Mouse (Mus musculus) thymus, adult 2 months (tissue): ENCODE results near the gene Fh1.

ENCODE experiments used
- CTCF ChIP-seq: fragments of 200-500 bp; IDR thresholded peaks from 2 replicates; pipeline ENCODE4 v1.5.1; 2012; ENCODE audit warnings: mild to moderate bottlenecking, control low read depth, low read length, moderate library complexity, borderline replicate concordance; ENCODE audit not compliant: control insufficient read depth, poor library complexity, insufficient read depth; ENCODE audit errors: extremely low read depth
- POLR2A ChIP-seq: fragments of 200-500 bp; IDR thresholded peaks from 2 replicates; pipeline ENCODE4 v1.6.1; 2012; ENCODE audit warnings: mild to moderate bottlenecking, low read length, control low read depth, moderate library complexity; ENCODE audit not compliant: control insufficient read depth, poor library complexity, insufficient read depth; ENCODE audit errors: extremely low read depth

DNA sequence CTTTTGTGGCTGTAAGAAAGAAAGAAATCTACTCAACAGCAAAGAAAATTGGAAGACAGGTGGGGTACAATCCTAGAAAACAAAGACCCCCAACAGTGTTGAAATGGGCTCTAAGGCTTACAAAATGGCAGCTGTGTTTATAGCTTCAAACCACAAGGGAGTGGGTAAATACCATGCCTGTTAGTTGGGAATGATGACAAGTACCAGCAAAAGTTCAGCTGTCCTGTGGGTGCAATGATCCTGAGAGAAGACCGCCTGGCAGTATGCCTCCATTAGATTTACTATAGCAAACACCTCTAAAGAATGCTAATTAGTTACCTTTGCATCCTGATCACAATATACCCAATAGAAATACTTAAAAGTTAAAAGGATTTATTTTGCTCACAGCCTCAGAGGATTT is 32.6 kb downstream of the Fh1 start:
- TF ChIP-seq CTCF: no peak
- TF ChIP-seq POLR2A: no peak
